Mouse (Mus musculus) stomach, adult 2 months (tissue): Measurements from ENCODE around the gene Ergic2. TPM values are rescaled to one million over a fixed set of nuclear protein-coding genes. Genes with fewer than 3 reads are reported as not detected.

Experiments
- polyA plus RNA-seq: library from polyadenylated mRNA; depleted of rRNA; stranded (reverse); fragments of >200 nt; gene quantifications from 2 replicates; pipeline ENCODE4 v1.2.3, GENCODE M21; 2012; rRNA removed

Gene Ergic2
- polyA plus RNA-seq, result 2.7 and 4.3 TPM in 2 replicates

DNA sequence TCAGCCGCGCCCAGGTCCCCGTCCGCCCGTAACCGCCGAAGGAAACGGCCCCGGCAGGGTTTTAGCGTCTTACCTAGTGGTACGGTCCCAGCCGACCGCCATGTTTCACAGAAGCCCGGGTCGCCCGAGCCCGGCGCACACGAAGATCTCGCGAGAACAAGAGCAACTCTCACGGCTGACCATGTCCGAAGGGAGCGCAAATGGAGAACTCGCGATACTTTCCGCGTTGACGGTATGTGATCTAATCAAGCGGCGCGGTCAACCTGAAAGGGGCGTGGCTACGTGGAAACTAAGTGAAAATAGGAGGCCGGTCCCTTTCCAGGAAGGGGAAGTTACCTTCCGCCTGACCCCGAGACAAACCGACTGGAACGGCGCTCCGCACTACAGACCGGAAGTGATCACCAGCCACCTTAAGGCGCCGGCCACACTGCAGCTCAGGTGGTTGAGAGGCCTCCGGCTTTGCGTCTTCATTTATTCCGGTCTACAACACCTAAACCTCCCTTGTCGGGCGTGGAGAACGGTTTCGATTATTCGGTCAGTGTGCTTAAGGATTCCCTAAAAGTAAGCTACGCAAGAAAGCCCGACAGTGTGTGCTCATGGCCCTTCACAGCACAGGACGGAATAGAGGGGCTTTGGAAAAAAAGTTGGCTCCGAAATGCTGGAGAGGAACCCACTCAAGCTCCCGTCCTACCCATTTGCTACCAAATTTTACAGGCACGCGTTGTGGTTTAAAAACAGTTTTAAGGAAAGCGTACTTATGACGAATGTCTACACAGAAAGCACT lies at the start of gene Ergic2:
Gene Ergic2 (minus strand): TSS at position 478 of the 784 bp plus-strand sequence.

Other genes starting within 250 kb of the Ergic2 start
- 0.05 and 0.40 TPM in 2 replicates for gene Far2, start 165.1 kb downstream of the Ergic2 start, polyA plus RNA-seq
- 2.8 and 4.0 TPM in 2 replicates for gene Tmtc1, start 232.0 kb upstream of the Ergic2 start, polyA plus RNA-seq